Mouse (Mus musculus): Measurements from ENCODE around the gene Tulp1. TPM values are rescaled to one million over a fixed set of nuclear protein-coding genes. Genes with fewer than 3 reads are reported as not detected.
"Not testable (repeated sequence)": the region's sequence is repeated elsewhere in the genome, so short reads cannot be mapped to it uniquely, and the experiment has no call there.

The Tulp1 gene
- polyA plus RNA-seq, 1 experiment from 2014 or later, result 2.1 TPM

DNA sequence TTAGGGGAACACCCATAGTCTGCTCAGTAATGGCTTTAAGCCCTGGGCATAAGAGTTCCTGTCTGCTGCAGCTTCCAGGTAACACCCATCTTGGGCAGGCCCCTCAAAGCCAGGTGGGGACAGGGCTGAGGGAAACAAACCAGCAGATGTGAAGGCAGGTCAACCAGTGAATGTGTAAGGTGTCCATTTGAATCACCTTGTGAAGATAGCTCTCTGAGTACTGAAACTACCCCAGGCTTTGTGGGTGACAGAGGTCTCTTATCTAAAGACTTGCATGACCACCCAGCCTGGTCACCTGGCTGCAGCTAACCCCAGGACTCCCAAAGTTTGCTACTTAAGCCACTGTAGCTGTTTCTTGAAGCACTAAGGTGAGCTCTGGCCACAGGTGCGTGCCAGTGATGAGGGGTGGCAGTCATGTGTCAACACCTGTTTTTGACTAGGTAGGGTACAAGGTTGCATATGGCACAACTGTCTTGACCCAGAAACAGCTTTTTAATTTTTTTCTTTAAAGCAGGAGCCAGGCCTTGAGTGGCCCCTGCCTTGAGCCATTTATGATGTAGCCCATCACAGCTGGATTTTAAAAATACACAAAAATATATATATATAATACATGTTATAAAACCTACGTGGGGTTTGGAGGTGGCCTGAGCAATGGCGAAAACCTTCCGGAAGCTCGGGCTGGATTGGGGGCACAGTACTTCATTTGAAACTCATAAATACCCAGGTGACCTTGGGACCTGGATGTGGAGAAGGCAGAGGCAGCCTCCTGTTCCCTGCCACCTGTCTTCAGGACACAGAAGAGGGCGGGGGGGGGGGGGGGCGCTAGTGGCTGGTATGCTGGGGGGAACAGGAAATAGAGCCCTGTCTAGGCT, 33.5 kb downstream of the Tulp1 start:
- H3K27ac ChIP-seq, result no peak overlapping the region
- H3K4me3 ChIP-seq, result no peak overlapping the region
- 42% methylated on average over 6 of the region's 7 CpGs for WGBS
- H3K27me3 ChIP-seq, result no peaks in the 10 kb centered on the region
- H3K9ac ChIP-seq, result no peak overlapping the region
- no peak for ATAC-seq (ENCODE audit: low FRiP score)
- H3K4me2 ChIP-seq, result no peak overlapping the region
- peaks cover 31% of the 10 kb centered on the region for H3K36me3 ChIP-seq
- H3K4me1 ChIP-seq (replicated peaks), result peaks cover 36% of the 10 kb centered on the region
- no peaks in the 10 kb centered on the region for H3K9me3 ChIP-seq

DNA sequence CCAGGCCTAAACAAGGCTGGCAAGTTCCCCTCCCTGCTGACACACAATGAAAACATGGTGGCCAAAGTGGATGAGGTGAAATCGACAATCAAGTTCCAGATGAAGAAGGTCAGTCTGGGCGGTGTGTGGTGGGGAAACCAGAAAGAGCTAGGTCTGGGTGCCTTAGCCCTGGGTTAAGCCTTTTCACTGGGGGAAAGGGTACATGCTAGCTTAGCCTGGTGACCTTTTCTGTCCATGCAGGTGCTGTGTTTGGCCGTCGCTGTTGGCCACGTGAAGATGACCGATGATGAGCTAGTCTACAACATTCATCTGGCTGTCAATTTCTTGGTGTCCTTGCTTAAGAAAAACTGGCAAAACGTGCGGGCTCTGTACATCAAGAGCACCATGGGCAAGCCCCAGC, 34.4 kb downstream of the Tulp1 start:
- not testable (repeated sequence) for H3K27me3 ChIP-seq; H3K4me2 ChIP-seq; ATAC-seq (ENCODE audit: low FRiP score); H3K9me3 ChIP-seq; H3K4me3 ChIP-seq; H3K27ac ChIP-seq; H3K9ac ChIP-seq
- Histone ChIP-seq H3K4me1 (replicated peaks) (peaks cover 36% of the 10 kb centered on the region), H3K36me3 (peaks cover 36% of the 10 kb centered on the region)
- 75% methylated on average over 8 of the region's 8 CpGs for WGBS

DNA sequence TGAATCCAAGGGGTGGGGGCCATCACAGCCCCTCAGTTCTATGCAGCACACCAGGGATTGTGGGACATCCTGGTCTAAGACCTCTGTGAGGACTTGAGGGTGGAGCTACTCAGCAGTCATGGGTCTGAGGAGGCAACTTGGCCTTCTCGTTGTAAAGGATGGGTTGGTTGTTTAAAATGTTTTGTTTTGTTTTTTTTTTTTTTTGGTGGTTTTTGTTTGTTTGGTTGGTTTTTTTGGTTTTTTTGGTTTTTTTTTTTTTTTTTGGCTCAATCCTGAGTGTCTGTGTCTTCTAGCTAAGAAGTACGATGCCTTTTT, 34.8 kb downstream of the Tulp1 start:
- H3K36me3 ChIP-seq, result peaks cover 38% of the 10 kb centered on the region
- no peak overlapping the region for H3K27ac ChIP-seq
- ATAC-seq (ENCODE audit: low FRiP score), result no peak
- peak overlapping the region; percentile 90 for H3K4me3 ChIP-seq
- H3K27me3 ChIP-seq, result no peaks in the 10 kb centered on the region
- H3K9me3 ChIP-seq, result no peaks in the 10 kb centered on the region
- peak overlapping the region; percentile 100 for H3K9ac ChIP-seq
- peak overlapping the region; percentile 97 for H3K4me2 ChIP-seq
- 61% methylated on average over 2 of the region's 2 CpGs for WGBS
- H3K4me1 ChIP-seq (replicated peaks), result peaks cover 36% of the 10 kb centered on the region

DNA sequence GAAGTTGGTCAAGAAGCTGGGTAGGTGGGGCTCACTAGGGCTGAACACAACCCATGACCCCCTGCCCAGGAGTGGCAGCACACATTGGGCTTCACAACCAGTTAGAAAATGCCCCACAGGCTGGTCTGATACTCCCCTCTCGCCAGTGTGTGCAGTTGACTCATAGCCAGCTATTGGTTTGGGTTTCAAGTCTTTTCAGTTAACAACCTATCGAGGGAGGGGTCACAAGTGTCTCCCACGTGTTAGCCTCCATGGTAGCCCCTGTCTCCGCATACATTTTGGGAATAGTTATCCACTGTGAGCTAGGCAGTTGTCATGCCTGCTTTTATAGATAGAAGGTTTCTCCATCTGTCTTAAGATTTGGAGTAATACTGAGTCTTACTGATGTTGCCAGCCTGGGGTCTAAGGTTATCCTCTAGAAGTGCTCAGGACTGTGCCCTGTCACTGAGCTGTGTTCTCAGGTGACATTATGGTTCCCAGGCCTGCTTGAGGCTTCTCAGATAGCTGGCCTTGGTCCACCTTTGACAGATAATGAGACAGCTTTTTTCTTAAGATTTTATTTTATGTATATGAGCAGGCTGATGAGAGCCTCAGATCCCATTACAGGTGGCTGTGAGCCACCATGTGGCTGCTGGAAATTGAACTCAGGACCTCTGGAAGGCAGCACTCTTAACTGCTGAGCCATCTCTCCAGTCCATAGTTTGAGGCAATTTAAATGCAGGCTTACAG, 35.4 kb downstream of the Tulp1 start:
- Histone ChIP-seq H3K4me3 (peak overlapping the region; percentile 90), H3K9me3 (no peaks in the 10 kb centered on the region), H3K4me1 (replicated peaks) (peaks cover 36% of the 10 kb centered on the region), H3K4me2 (peak overlapping the region; percentile 97), H3K27me3 (no peaks in the 10 kb centered on the region), H3K9ac (peak overlapping the region; percentile 100), H3K36me3 (peaks cover 42% of the 10 kb centered on the region), H3K27ac (no peak overlapping the region)
- ATAC-seq (ENCODE audit: low FRiP score), result no peak
- 7% methylated on average over 4 of the region's 4 CpGs for WGBS

DNA sequence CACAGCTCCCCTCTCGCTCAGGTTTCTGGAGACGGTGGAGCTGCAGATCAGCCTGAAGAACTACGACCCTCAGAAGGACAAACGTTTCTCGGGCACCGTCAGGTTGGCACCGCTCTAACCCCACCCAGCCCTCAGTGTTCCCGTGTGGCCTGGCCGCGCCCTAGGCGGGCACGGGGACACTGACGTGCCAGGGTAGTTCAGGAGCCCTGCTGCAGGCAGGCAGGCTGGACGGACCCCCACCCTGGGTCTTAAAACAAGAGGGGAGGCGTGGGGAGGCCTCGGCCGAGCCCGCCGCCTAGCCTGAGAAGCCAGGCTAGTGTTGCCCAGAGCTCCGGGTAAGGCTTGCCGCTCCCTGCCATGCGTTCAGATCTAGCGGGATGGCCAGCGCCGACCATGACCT, 36.1 kb downstream of the Tulp1 start:
- peak overlapping the region; percentile 100 for H3K9ac ChIP-seq
- H3K4me3 ChIP-seq, result peak overlapping the region; percentile 90
- peak; percentile 47; the same call in 1 of the 2 replicates for ATAC-seq (ENCODE audit: low FRiP score)
- no peaks in the 10 kb centered on the region for H3K9me3 ChIP-seq
- peak overlapping the region; percentile 97 for H3K4me2 ChIP-seq
- peak overlapping the region; percentile 96 for H3K27ac ChIP-seq
- peaks cover 49% of the 10 kb centered on the region for H3K36me3 ChIP-seq
- peaks cover 36% of the 10 kb centered on the region for H3K4me1 ChIP-seq (replicated peaks)
- H3K27me3 ChIP-seq, result no peaks in the 10 kb centered on the region
- WGBS, result under 1% methylated on average over 24 of the region's 25 CpGs

DNA sequence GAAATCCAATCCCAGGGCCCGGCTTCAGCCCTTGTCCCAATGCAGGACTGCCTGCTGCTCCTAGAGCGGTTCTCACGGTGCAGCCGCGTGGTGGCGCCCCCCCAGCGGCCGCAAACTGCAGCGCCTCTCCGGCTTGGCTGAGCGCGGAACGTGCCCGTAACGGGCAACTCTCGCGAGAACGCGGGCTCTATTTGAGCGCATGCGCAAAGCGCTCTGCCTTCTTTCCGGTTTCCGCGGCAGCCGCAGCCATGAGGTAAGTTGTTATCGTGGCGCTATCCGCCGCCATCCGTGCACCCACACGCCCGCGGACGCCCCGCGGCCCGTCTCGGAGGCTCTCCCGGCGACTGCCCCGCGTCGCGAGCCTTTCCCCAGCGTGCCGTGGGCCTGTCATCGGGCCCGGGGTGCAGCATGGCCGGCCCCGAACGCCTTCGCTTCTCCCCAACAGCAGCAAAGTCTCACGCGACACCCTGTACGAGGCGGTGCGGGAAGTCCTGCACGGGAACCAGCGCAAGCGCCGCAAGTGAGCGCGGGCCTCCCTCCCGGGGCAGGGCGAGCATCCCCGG, 36.6 kb downstream of the Tulp1 start, which contains the start of gene Rpl10a:
Gene Rpl10a, plus strand, starts transcription at position 106 of the 563 bp plus-strand sequence.
- Histone ChIP-seq H3K4me1 (replicated peaks) (peaks cover 35% of the 10 kb centered on the region), H3K9me3 (no peaks in the 10 kb centered on the region), H3K27ac (peak within 1 kb of the TSS; percentile 96), H3K4me2 (peak within 1 kb of the TSS; percentile 97), H3K4me3 (peak within 1 kb of the TSS; percentile 90), H3K9ac (peak within 1 kb of the TSS; percentile 100), H3K27me3 (no peaks in the 10 kb centered on the region), H3K36me3 (peaks cover 52% of the 10 kb centered on the region)
- under 1% methylated on average over 63 of the region's 67 CpGs for WGBS
- peak; percentile 90 for ATAC-seq (ENCODE audit: low FRiP score)

DNA sequence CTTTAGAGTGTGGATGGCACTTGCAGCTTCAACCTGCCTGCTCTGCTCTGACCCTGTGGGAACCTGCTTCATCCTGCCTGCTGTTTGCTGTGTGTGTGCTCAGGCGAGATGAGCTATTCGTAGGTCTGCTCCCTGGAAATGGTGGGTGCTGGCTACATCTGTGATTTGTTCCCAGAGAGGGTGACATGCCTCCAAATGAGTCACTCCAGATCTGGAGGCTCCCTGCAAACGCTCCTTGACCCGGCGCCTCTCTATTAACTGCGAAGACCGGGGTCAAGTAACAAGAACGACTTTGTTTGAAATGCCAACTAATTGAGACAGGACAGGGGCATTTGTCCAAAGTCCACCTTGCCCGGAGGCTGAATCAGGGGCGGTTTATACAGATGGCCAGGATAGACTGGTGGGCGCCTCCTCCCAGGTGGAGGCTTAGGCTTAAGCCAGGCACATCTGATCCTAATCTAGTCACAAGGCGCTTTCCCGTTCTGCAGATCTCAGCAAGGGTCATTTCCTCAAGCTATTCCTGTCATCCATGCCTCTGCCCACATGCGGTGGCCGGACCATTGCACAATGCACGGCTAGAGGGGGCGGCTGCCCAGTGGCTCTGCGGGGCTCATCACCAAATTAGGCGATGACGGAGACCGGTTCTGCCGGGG, 37.2 kb downstream of the Tulp1 start:
- 15% methylated on average over 22 of the region's 22 CpGs for WGBS
- H3K36me3 ChIP-seq, result peaks cover 50% of the 10 kb centered on the region

DNA sequence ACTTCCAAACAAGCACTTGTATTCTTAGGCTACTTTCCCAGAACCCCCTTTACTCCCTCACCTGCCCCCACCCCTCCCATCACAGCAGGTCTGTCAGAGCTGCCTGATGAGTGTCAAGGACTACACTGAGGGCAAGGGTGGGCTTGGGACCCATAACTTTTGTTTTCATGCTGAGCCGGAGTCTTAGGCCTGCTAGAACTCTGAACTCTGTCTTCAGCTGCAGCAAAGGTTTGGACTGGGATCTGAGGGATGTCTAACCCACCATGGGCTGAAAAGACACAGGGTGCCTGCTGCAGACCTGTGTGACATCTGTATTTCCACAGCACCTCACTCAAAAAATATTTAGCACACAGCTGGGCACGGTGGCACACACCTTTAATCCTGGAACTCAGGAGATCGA, 38.1 kb downstream of the Tulp1 start:
- peaks cover 50% of the 10 kb centered on the region for H3K36me3 ChIP-seq
- H3K9ac ChIP-seq, result peak overlapping the region; percentile 79
- peaks cover 30% of the 10 kb centered on the region for H3K4me1 ChIP-seq (replicated peaks)
- no peak for ATAC-seq (ENCODE audit: low FRiP score)
- H3K27me3 ChIP-seq, result no peaks in the 10 kb centered on the region
- no peaks in the 10 kb centered on the region for H3K9me3 ChIP-seq
- H3K4me3 ChIP-seq, result no peak overlapping the region
- WGBS, result 83% methylated on average over 3 of the region's 3 CpGs
- no peak overlapping the region for H3K27ac ChIP-seq
- H3K4me2 ChIP-seq, result no peak overlapping the region

More for the DNA sequence above, 37.2 kb downstream of the Tulp1 start:
- Histone ChIP-seq H3K27ac (peak overlapping the region; percentile 96), H3K4me1 (replicated peaks) (peaks cover 30% of the 10 kb centered on the region), H3K9ac (peak overlapping the region; percentile 79), H3K4me3 (peak overlapping the region; percentile 90), H3K4me2 (peak overlapping the region; percentile 97), H3K9me3 (no peaks in the 10 kb centered on the region), H3K27me3 (no peaks in the 10 kb centered on the region)
- peak; percentile 61 for ATAC-seq (ENCODE audit: low FRiP score)

DNA sequence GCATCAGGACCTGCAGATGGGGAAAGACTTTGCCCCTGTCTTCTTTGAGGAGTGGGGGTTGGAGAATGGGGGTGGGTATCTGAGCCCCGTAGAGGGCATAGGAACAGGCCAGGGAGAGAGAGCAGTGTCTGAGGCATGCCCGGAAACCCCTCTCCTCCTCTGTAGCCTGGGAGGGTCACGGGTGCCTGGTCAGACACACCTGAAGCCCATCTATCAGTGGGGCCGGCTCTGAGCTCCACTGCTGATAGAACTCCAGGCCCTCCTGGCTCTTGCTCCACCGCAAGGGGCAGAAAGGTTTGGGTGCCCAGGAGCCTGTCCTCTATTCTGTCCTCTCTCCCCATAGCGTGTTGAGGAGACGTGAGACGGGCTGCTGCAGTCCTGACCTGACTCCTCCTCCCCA, 39.3 kb downstream of the Tulp1 start:
- H3K4me2 ChIP-seq, result no peak overlapping the region
- H3K9ac ChIP-seq, result peak overlapping the region; percentile 43; the same call in 1 of the 2 replicates
- peaks cover 22% of the 10 kb centered on the region for H3K4me1 ChIP-seq (replicated peaks)
- no peak overlapping the region for H3K27ac ChIP-seq
- H3K9me3 ChIP-seq, result no peaks in the 10 kb centered on the region
- 94% methylated on average over 8 of the region's 8 CpGs for WGBS
- no peak overlapping the region for H3K4me3 ChIP-seq
- peaks cover 45% of the 10 kb centered on the region for H3K36me3 ChIP-seq
- no peaks in the 10 kb centered on the region for H3K27me3 ChIP-seq
- ATAC-seq (ENCODE audit: low FRiP score), result no peak

DNA sequence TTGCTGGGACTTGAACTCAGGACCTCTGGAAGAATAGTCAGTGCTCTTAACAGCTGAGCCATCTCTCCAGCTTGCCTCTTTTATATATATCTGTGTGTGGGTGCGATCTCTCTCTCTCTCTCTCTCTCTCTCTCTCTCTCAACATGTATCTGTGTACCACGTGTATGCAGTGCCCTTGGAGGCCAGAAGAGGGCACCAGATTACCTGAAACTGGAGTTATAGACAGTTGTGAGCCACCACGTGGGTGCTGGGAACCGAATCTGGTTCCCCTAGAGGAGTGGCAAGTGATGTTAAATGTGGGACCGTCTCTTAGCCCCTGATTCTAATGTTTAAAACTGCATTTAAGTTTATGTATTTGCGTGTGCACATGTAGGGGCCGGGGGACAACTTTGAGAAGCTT, 40.6 kb downstream of the Tulp1 start:
- WGBS, result 97% methylated on average over 7 of the region's 7 CpGs
- not testable (repeated sequence) for H3K4me2 ChIP-seq; ATAC-seq (ENCODE audit: low FRiP score); H3K4me3 ChIP-seq; H3K9me3 ChIP-seq; H3K27me3 ChIP-seq; H3K27ac ChIP-seq; H3K9ac ChIP-seq
- Histone ChIP-seq H3K4me1 (replicated peaks) (peaks cover 13% of the 10 kb centered on the region), H3K36me3 (peaks cover 46% of the 10 kb centered on the region)

DNA sequence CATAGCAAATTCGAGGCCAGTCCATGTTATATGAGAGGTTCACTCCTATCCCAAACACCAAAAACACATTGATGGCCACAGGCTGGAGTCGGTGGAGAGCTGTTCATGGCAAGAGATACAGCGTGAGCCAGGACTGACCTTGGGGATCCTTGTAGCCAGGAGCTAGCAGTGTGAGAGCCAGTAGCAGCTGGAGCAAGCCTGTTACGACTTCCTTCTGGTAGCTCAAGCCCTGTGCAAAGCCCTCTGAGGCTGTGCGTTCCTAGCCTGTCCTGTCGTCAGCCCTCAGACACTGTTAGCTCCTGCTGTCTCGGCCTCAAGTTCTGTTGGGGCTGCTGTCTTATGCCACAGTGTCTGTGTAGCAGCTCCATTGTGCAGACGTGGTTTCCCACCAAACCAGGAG, 41.2 kb downstream of the Tulp1 start:
- 96% methylated on average over 8 of the region's 8 CpGs for WGBS
- no peak overlapping the region for H3K4me2 ChIP-seq
- no peak overlapping the region for H3K4me3 ChIP-seq
- no peak for ATAC-seq (ENCODE audit: low FRiP score)
- peaks cover 8% of the 10 kb centered on the region for H3K4me1 ChIP-seq (replicated peaks)
- H3K36me3 ChIP-seq, result peaks cover 48% of the 10 kb centered on the region
- no peak overlapping the region for H3K9ac ChIP-seq
- no peaks in the 10 kb centered on the region for H3K27me3 ChIP-seq
- no peak overlapping the region for H3K27ac ChIP-seq
- H3K9me3 ChIP-seq, result no peaks in the 10 kb centered on the region

DNA sequence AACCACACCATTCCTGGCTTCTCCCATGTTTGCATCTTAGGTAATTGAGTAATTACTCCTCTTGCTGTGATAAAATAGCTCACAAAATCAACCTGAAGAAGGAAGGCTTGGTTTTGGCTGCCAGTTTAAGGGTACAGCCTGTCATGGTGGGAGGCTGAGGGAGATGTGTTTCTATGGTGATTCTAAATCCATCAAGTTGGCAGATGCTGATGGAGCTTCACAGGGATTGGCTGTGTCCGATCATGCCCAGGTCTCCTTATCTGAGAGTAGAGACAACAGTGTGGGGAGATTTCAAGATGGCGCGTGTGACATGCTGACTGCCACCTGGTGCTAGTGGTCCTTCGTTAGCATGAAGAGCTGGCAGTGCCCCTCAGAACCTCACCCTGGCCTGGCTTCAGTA, 43.3 kb downstream of the Tulp1 start:
- Histone ChIP-seq H3K9ac (no peak overlapping the region), H3K9me3 (no peaks in the 10 kb centered on the region), H3K4me3 (no peak overlapping the region), H3K27me3 (no peaks in the 10 kb centered on the region), H3K4me2 (no peak overlapping the region), H3K36me3 (peaks cover 65% of the 10 kb centered on the region), H3K4me1 (replicated peaks) (no peaks in the 10 kb centered on the region), H3K27ac (no peak overlapping the region)
- WGBS, result 96% methylated on average over 4 of the region's 4 CpGs
- ATAC-seq (ENCODE audit: low FRiP score), result no peak
